ENCODE assay signal across 1 mouse cellular context in genomic region chr19:5073518-5073917, GRCm38 (mm10).
TF ChIP-seq lines count a peak whose summit lies in the region.

No protein-coding gene starts in this region.

TF ChIP-seq in CH12.LX, 34 proteins besides CTCF, POLR2A, EP300 and RAD21 (continued from another document):
- TF ChIP-seq MAX (IDR thresholded peaks at IDR 0.05; ENCODE audit: low read length) (no peak), ZNF384 (IDR thresholded peaks at IDR 0.05; ENCODE audit: low read depth, low read length) (no peak), NRF1 (IDR thresholded peaks at IDR 0.05; ENCODE audit: low read depth, low read length) (no peak), UBTF (IDR thresholded peaks at IDR 0.05; ENCODE audit: low read depth, low read length) (no peak), SMC3 (IDR thresholded peaks at IDR 0.05; ENCODE audit: low read depth, low read length) (no peak), MAFK (IDR thresholded peaks at IDR 0.05; ENCODE audit: insufficient replicate concordance, low read length) (no peak), CHD1 (IDR thresholded peaks at IDR 0.05; ENCODE audit: low read depth, low read length) (no peak), ZMIZ1 (IDR thresholded peaks at IDR 0.05; ENCODE audit: low read depth, low read length) (no peak), GABPA (IDR thresholded peaks at IDR 0.05; ENCODE audit: insufficient replicate concordance, low read depth, low read length) (no peak), HCFC1 (IDR thresholded peaks at IDR 0.05; ENCODE audit: low read depth, low read length) (no peak)
